Mouse (Mus musculus) neural tube, embryonic 13.5 days (tissue): Measurements from ENCODE around the gene Glyatl3. TPM values are rescaled to one million over a fixed set of nuclear protein-coding genes. Genes with fewer than 3 reads are reported as not detected.

ENCODE experiments used
- ATAC-seq: fragments of 200-750 bp; cut with Nextera tagmentation; 2 replicates; pipeline ENCODE4 v1.8.0; 2017; ENCODE audit warnings: low read depth, mild to moderate bottlenecking, moderate TSS enrichment, moderate library complexity
- H3K27ac ChIP-seq: fragments of 300-500 bp; sonication (generic); replicated peaks from 2 replicates; pipeline ENCODE4 v1.5.1; 2015; ENCODE audit warnings: moderate library complexity, mild to moderate bottlenecking, inconsistent platforms
- H3K27me3 ChIP-seq: fragments of 300-500 bp; sonication (generic); 2 replicates; pipeline ENCODE4 v1.6.1; 2015; ENCODE audit warnings: mild to moderate bottlenecking, inconsistent platforms
- H3K36me3 ChIP-seq: fragments of 300-500 bp; sonication (generic); 2 replicates; pipeline ENCODE4 v1.6.1; 2015; ENCODE audit warnings: mild to moderate bottlenecking, inconsistent platforms
- H3K4me1 ChIP-seq: fragments of 300-500 bp; sonication (generic); replicated peaks from 2 replicates; pipeline ENCODE4 v1.6.1; 2015; ENCODE audit warnings: inconsistent platforms
- H3K4me2 ChIP-seq: fragments of 300-500 bp; sonication (generic); 2 replicates; pipeline ENCODE4 v1.6.1; 2015; ENCODE audit warnings: inconsistent platforms, mild to moderate bottlenecking, moderate library complexity
- H3K4me3 ChIP-seq: fragments of 300-500 bp; sonication (generic); 2 replicates; pipeline ENCODE4 v1.5.1; 2015; ENCODE audit warnings: mild to moderate bottlenecking, inconsistent platforms
- H3K9ac ChIP-seq: fragments of 300-500 bp; sonication (generic); 2 replicates; pipeline ENCODE4 v1.6.1; 2015; ENCODE audit warnings: moderate library complexity, mild to moderate bottlenecking, inconsistent platforms
- H3K9me3 ChIP-seq: fragments of 300-500 bp; sonication (generic); 2 replicates; pipeline ENCODE4 v1.6.1; 2016; ENCODE audit warnings: inconsistent platforms
- WGBS: fragments of 180-500 bp; shearing (Covaris S2); methylation state at CpG from one replicate; pipeline ENCODE4 v1.1.7; 2015; 5-methylcytosine and 5-hydroxymethylcytosine counted together
- polyA plus RNA-seq: library from polyadenylated mRNA; unstranded; fragments of >200 nt; fragmentation: Nextera tagmentation; extraction: Ambion mirVana; gene quantifications from 2 replicates; pipeline ENCODE4 v1.2.1, GENCODE M21; 2015

Glyatl3 gene
- polyA plus RNA-seq: not detected in 2 replicates

GRCm38 (mm10) chr17:40914250-40914649 lies at the start of gene Glyatl3:
TSS of gene Glyatl3 (minus strand) at chr17:40914350.
- WGBS: 97% methylated on average over 2 of the region's 2 CpGs
- H3K36me3 ChIP-seq: no peaks in the 10 kb centered on the region
- H3K4me1 ChIP-seq: no peaks in the 10 kb centered on the region
- no peak within 1 kb of the TSS for H3K4me2 ChIP-seq
- no peak for ATAC-seq
- no peak within 1 kb of the TSS for H3K27ac ChIP-seq
- no peak within 1 kb of the TSS for H3K9ac ChIP-seq
- no peaks in the 10 kb centered on the region for H3K27me3 ChIP-seq
- H3K9me3 ChIP-seq: no peaks in the 10 kb centered on the region
- H3K4me3 ChIP-seq: no peak within 1 kb of the TSS

GRCm38 (mm10) chr17:40948518-40948917 lies 34.4 kb upstream of the Glyatl3 start:
- Histone ChIP-seq H3K36me3 (peaks cover 56% of the 10 kb centered on the region), H3K9ac (no peak overlapping the region), H3K4me2 (no peak overlapping the region), H3K4me1 (no peaks in the 10 kb centered on the region), H3K27ac (no peak overlapping the region), H3K4me3 (no peak overlapping the region), H3K27me3 (no peaks in the 10 kb centered on the region), H3K9me3 (no peaks in the 10 kb centered on the region)
- 86% methylated on average over 3 of the region's 3 CpGs for WGBS
- ATAC-seq: no peak

DNA sequence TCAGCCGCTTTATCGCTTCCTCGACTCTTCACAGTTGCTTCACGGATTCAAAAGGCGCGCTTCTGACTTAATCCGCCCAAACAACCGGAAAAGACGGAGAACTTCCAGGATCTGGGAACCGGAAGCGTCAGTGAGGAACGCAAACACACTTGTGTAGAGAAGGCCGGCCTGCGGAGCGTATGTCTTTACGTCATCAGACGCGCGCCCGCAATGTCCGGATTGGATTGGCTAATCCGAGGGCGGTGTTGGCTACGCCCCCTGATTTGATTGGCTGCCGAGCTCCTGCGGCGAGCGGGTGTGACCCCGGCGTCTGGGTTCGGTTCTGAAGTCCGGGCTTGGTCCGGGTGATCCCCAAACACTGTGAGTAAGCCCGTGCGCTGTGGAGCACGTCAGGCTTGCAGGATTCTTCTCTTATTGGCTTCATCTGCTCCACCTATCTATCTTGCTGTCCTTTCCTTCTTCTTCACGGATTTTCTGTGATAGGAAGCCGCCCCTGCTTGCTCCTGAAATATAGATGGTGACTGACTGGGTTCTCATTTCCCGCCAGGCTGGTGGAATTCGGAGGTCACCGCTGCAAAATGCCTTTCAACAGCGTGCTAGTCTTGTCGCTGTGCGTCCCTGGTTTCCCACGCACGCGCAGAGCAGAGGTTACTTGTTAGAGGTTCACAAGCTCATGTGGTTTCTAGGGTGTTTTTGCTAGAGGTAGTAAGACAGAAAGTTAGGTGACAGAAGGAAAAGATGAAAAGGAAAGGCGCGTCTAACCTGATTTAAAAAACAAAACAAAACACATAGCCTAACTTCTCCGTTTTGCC lies 20.5 kb upstream of the Glyatl3 start, which contains the start of the genes Mut and Cenpq:
TSS of gene Mut (plus strand) at position 266 of the 812 bp plus-strand sequence.
TSS of gene Cenpq (minus strand) at position 628 of the 812 bp plus-strand sequence.
- peak within 1 kb of the TSS; percentile 79 for H3K4me2 ChIP-seq
- ATAC-seq: peak; percentile 100
- peaks cover 15% of the 10 kb centered on the region for H3K4me1 ChIP-seq
- H3K27ac ChIP-seq: peak within 1 kb of the TSS; percentile 93
- no peaks in the 10 kb centered on the region for H3K9me3 ChIP-seq
- under 1% methylated on average over 50 of the region's 50 CpGs for WGBS
- no peaks in the 10 kb centered on the region for H3K27me3 ChIP-seq
- peak within 1 kb of the TSS; percentile 63 for H3K4me3 ChIP-seq
- peak within 1 kb of the TSS; percentile 77 for H3K9ac ChIP-seq
- peaks cover 16% of the 10 kb centered on the region for H3K36me3 ChIP-seq

GRCm38 (mm10) chr17:40933985-40934384 lies 19.8 kb upstream of the Glyatl3 start:
- H3K4me1 ChIP-seq: peaks cover 15% of the 10 kb centered on the region
- H3K9me3 ChIP-seq: no peaks in the 10 kb centered on the region
- H3K4me2 ChIP-seq: peak overlapping the region; percentile 79
- no peaks in the 10 kb centered on the region for H3K27me3 ChIP-seq
- peaks cover 11% of the 10 kb centered on the region for H3K36me3 ChIP-seq
- WGBS: under 1% methylated on average over 14 of the region's 14 CpGs
- H3K4me3 ChIP-seq: peak overlapping the region; percentile 63
- peak; percentile 37 for ATAC-seq
- H3K27ac ChIP-seq: no peak overlapping the region
- H3K9ac ChIP-seq: peak overlapping the region; percentile 63

DNA sequence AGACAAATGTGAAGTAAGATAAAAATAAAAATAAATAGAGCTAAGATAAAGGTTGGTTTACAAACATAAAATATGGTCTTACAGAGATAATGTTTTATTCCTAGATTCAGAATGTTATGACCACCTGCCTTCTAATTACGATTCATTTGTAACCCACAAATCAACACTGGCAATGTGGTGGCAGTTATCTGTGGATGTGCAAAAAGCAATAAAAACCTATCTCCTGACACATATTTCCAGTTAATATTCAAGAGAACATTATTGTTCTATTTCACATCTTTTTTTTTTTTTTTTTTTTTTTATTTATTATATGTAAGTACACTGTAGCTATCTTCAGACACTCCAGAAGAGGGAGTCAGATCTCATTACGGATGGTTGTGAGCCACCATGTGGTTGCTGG lies 1.3 kb upstream of the Glyatl3 start:
- H3K4me1 ChIP-seq: no peaks in the 10 kb centered on the region
- no peaks in the 10 kb centered on the region for H3K36me3 ChIP-seq
- H3K27ac ChIP-seq: no peak overlapping the region
- no peak overlapping the region for H3K9ac ChIP-seq
- WGBS: 89% methylated on average over 2 of the region's 2 CpGs
- no peaks in the 10 kb centered on the region for H3K9me3 ChIP-seq
- no peak overlapping the region for H3K4me2 ChIP-seq
- ATAC-seq: no peak
- no peak overlapping the region for H3K4me3 ChIP-seq
- no peaks in the 10 kb centered on the region for H3K27me3 ChIP-seq

GRCm38 (mm10) chr17:40904721-40905154 lies 9.4 kb downstream of the Glyatl3 start:
- Histone ChIP-seq H3K4me1 (0 out of 2 replicates have a peak, but pooled peaks cover 5% of the 10 kb centered on the region), H3K27ac (no peak overlapping the region), H3K4me2 (peak overlapping the region; percentile 45), H3K9ac (0 out of 2 replicates have a peak overlapping the region, but pooled peaks have one; percentile 31), H3K36me3 (no peaks in the 10 kb centered on the region), H3K27me3 (no peaks in the 10 kb centered on the region), H3K4me3 (0 out of 2 replicates have a peak overlapping the region, but pooled peaks have one; percentile 6), H3K9me3 (no peaks in the 10 kb centered on the region)
- 18% methylated on average over 14 of the region's 14 CpGs for WGBS
- ATAC-seq: no peak

- H3K27ac ChIP-seq: no peak overlapping the region
- H3K4me3 ChIP-seq: no peak overlapping the region
- H3K36me3 ChIP-seq: no peaks in the 10 kb centered on the region
- H3K4me2 ChIP-seq: peak overlapping the region; percentile 45
- no peaks in the 10 kb centered on the region for H3K27me3 ChIP-seq
- H3K9me3 ChIP-seq: no peaks in the 10 kb centered on the region
- no peak overlapping the region for H3K9ac ChIP-seq
- ATAC-seq: no peak
- 0 out of 2 replicates have a peak, but pooled peaks cover 5% of the 10 kb centered on the region for H3K4me1 ChIP-seq
- 13% methylated on average over 11 of the region's 11 CpGs for WGBS
Measured at GRCm38 (mm10) chr17:40904056-40904597, 10.0 kb downstream of the Glyatl3 start.

DNA sequence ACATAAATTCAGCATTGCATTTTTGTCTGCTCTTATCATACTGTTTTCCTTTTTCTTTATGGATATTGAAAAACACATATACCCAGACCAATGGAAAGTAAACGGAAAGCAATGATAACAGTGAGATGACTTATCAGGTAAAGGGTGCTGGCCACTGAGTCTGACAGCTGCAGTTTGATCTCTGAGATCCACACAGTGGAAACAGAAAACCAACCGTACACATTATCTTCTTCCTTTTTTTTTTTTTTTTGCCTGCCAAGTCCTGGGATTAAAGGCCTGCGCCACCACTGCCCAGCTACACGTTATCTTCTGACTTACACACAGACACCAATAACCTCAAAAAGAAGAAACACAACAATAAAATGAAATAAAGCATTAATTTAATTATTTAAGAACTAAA lies 10.8 kb downstream of the Glyatl3 start:
- ATAC-seq: no peak
- H3K4me1 ChIP-seq: 0 out of 2 replicates have a peak, but pooled peaks cover 5% of the 10 kb centered on the region
- no peak overlapping the region for H3K9ac ChIP-seq
- 77% methylated on average over 4 of the region's 4 CpGs for WGBS
- H3K9me3 ChIP-seq: no peaks in the 10 kb centered on the region
- H3K4me2 ChIP-seq: no peak overlapping the region
- no peaks in the 10 kb centered on the region for H3K27me3 ChIP-seq
- no peaks in the 10 kb centered on the region for H3K36me3 ChIP-seq
- no peak overlapping the region for H3K27ac ChIP-seq
- H3K4me3 ChIP-seq: no peak overlapping the region

GRCm38 (mm10) chr17:40899783-40900363 lies 14.3 kb downstream of the Glyatl3 start:
- no peaks in the 10 kb centered on the region for H3K36me3 ChIP-seq
- H3K27me3 ChIP-seq: no peaks in the 10 kb centered on the region
- WGBS: 36% methylated on average over 4 of the region's 4 CpGs
- 0 out of 2 replicates have a peak, but pooled peaks cover 5% of the 10 kb centered on the region for H3K4me1 ChIP-seq
- no peaks in the 10 kb centered on the region for H3K9me3 ChIP-seq
- ATAC-seq: no peak
- no peak overlapping the region for H3K4me3 ChIP-seq
- H3K9ac ChIP-seq: no peak overlapping the region
- H3K4me2 ChIP-seq: no peak overlapping the region
- no peak overlapping the region for H3K27ac ChIP-seq

DNA sequence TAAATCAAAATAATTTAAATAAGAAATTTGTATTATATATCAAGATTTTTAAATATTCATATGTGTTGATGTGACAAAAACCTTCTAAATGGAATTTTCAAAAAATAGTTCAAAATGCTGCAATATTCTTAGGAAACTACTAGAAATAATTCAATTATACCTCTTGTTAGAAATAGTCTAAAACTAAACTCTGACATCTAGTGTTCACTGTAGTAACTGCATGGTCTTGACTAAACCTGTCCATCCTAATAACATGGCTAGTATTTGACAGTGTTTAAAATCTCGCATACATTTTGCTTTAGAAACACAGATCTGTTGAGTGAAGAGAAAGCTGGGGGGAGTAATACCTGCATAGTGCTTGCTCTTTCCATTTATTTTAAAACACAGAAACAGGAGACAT lies 17.3 kb downstream of the Glyatl3 start:
- no peak for ATAC-seq
- Histone ChIP-seq H3K27ac (no peak overlapping the region), H3K36me3 (no peaks in the 10 kb centered on the region), H3K4me3 (no peak overlapping the region), H3K4me2 (no peak overlapping the region), H3K9me3 (no peaks in the 10 kb centered on the region), H3K27me3 (no peaks in the 10 kb centered on the region), H3K9ac (no peak overlapping the region), H3K4me1 (no peaks in the 10 kb centered on the region)
- 67% methylated on average over 1 of the region's 1 CpGs for WGBS

DNA sequence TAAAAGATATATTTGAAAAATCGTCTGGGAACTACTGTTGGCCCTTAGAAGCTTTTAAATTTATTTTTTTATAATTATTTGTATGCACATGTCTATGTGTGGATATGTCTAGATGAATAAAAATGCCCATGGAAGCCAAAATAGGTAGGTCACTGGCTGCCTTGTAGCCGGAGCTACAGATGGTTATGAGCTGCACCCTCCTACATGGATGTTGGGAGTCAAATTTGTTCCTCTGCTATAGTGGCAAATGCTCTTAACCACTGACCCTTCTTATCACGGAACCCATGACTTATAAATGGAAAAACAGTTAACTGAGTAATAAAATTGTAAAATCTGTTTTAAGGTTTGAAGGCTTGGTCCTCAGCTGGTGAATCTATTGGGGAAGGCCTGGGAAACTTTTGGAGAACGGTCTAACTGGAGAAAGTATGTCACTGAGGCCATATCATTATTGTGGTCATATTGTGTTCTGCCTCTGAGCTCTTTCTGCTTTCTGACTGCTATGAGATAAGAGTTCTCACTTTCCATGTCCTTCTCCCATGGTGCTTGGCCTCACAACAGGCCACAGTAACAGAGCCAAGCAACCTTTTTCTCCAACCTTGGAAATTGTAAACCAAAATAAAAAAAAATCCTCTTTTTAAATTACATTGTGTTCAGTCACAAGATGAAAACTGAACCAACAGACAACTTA lies 26.2 kb downstream of the Glyatl3 start:
- H3K27me3 ChIP-seq: no peaks in the 10 kb centered on the region
- H3K27ac ChIP-seq: no peak overlapping the region
- H3K4me1 ChIP-seq: no peaks in the 10 kb centered on the region
- H3K4me3 ChIP-seq: no peak overlapping the region
- no peaks in the 10 kb centered on the region for H3K36me3 ChIP-seq
- ATAC-seq: no peak
- WGBS: 83% methylated on average over 4 of the region's 4 CpGs
- H3K4me2 ChIP-seq: no peak overlapping the region
- no peak overlapping the region for H3K9ac ChIP-seq
- H3K9me3 ChIP-seq: no peaks in the 10 kb centered on the region
